Mouse (Mus musculus): ENCODE data around the gene Muc4. TPM values are rescaled to one million over a fixed set of nuclear protein-coding genes. Genes with fewer than 3 reads are reported as not detected.

The Muc4 gene
- total and polyA plus RNA-seq, 2 experiments from 2014 or later, result not detected

- 90% methylated on average over 5 of the region's 5 CpGs for WGBS
Observed at GRCm38 (mm10) chr16:32818441-32818840, 82.8 kb downstream of the Muc4 start.

GRCm38 (mm10) chr16:32821772-32822449 lies 86.2 kb downstream of the Muc4 start:
- Histone ChIP-seq H3K4me3 (ENCODE audit: low read depth, low read length) (no peak overlapping the region), H3K9ac (replicated peaks; ENCODE audit: low read length, poor library complexity, severe bottlenecking) (no peak overlapping the region), H3K4me2 (ENCODE audit: low read depth, low read length, poor library complexity, severe bottlenecking) (no peak overlapping the region), H3K36me3 (ENCODE audit: insufficient read depth, low read length) (peaks cover 51% of the 10 kb centered on the region), H3K27me3 (ENCODE audit: insufficient read depth, low read length) (no peaks in the 10 kb centered on the region), H3K27ac (ENCODE audit: low read depth, low read length) (no peak overlapping the region), H3K4me1 (ENCODE audit: insufficient read depth, low read length) (no peaks in the 10 kb centered on the region), H3K9me3 (ENCODE audit: low read length) (no peaks in the 10 kb centered on the region)
- WGBS, result 84% methylated on average over 10 of the region's 10 CpGs
- DNase-seq (ENCODE audit: low spot score) (no peak), ATAC-seq (ENCODE audit: low FRiP score) (no peak)
- TF ChIP-seq CTCF (IDR thresholded peaks at IDR 0.05), result no peak

More at GRCm38 (mm10) chr16:32818441-32818840, 82.8 kb downstream of the Muc4 start:
- ATAC-seq (ENCODE audit: low FRiP score), result no peak
- H3K4me3 ChIP-seq (ENCODE audit: low read depth, low read length), result no peak overlapping the region
- H3K4me1 ChIP-seq (ENCODE audit: insufficient read depth, low read length), result no peaks in the 10 kb centered on the region; the same call in 1 of the 2 replicates
- TF ChIP-seq CTCF (IDR thresholded peaks at IDR 0.05), result no peak
- H3K9ac ChIP-seq (replicated peaks; ENCODE audit: low read length, poor library complexity, severe bottlenecking), result no peak overlapping the region
- no peak overlapping the region for H3K27ac ChIP-seq (ENCODE audit: low read depth, low read length)
- no peak overlapping the region for H3K4me2 ChIP-seq (ENCODE audit: low read depth, low read length, poor library complexity, severe bottlenecking)
- DNase-seq (ENCODE audit: low spot score), result no peak
- H3K27me3 ChIP-seq (ENCODE audit: insufficient read depth, low read length), result no peaks in the 10 kb centered on the region
- no peaks in the 10 kb centered on the region for H3K9me3 ChIP-seq (ENCODE audit: low read length)
- peaks cover 17% of the 10 kb centered on the region for H3K36me3 ChIP-seq (ENCODE audit: insufficient read depth, low read length)

- H3K4me1 ChIP-seq (ENCODE audit: insufficient read depth, low read length), result no peaks in the 10 kb centered on the region
- no peak overlapping the region for H3K27ac ChIP-seq (ENCODE audit: low read depth, low read length)
- no peak overlapping the region for H3K4me2 ChIP-seq (ENCODE audit: low read depth, low read length, poor library complexity, severe bottlenecking)
- no peaks in the 10 kb centered on the region for H3K9me3 ChIP-seq (ENCODE audit: low read length)
- 88% methylated on average over 6 of the region's 6 CpGs for WGBS
- no peak for ATAC-seq (ENCODE audit: low FRiP score)
- no peak for DNase-seq (ENCODE audit: low spot score)
- TF ChIP-seq CTCF (IDR thresholded peaks at IDR 0.05), result no peak
- no peaks in the 10 kb centered on the region for H3K27me3 ChIP-seq (ENCODE audit: insufficient read depth, low read length)
- peaks cover 55% of the 10 kb centered on the region for H3K36me3 ChIP-seq (ENCODE audit: insufficient read depth, low read length)
- H3K4me3 ChIP-seq (ENCODE audit: low read depth, low read length), result no peak overlapping the region
- H3K9ac ChIP-seq (replicated peaks; ENCODE audit: low read length, poor library complexity, severe bottlenecking), result no peak overlapping the region
Observed at GRCm38 (mm10) chr16:32822450-32822827, 86.8 kb downstream of the Muc4 start.

- WGBS, result 81% methylated on average over 5 of the region's 5 CpGs
- Histone ChIP-seq H3K9me3 (ENCODE audit: low read length) (no peaks in the 10 kb centered on the region), H3K4me1 (ENCODE audit: insufficient read depth, low read length) (no peaks in the 10 kb centered on the region), H3K9ac (replicated peaks; ENCODE audit: low read length, poor library complexity, severe bottlenecking) (no peak overlapping the region), H3K27ac (ENCODE audit: low read depth, low read length) (no peak overlapping the region), H3K27me3 (ENCODE audit: insufficient read depth, low read length) (no peaks in the 10 kb centered on the region), H3K36me3 (ENCODE audit: insufficient read depth, low read length) (peaks cover 59% of the 10 kb centered on the region), H3K4me2 (ENCODE audit: low read depth, low read length, poor library complexity, severe bottlenecking) (no peak overlapping the region), H3K4me3 (ENCODE audit: low read depth, low read length) (no peak overlapping the region)
- no peak for ATAC-seq (ENCODE audit: low FRiP score)
- TF ChIP-seq CTCF (IDR thresholded peaks at IDR 0.05), result no peak
- DNase-seq (ENCODE audit: low spot score), result no peak
Observed at GRCm38 (mm10) chr16:32822881-32823280, 87.2 kb downstream of the Muc4 start.

GRCm38 (mm10) chr16:32823487-32823886 lies 87.8 kb downstream of the Muc4 start:
- no peak for TF ChIP-seq CTCF (IDR thresholded peaks at IDR 0.05)
- peaks cover 65% of the 10 kb centered on the region for H3K36me3 ChIP-seq (ENCODE audit: insufficient read depth, low read length)
- 91% methylated on average over 8 of the region's 8 CpGs for WGBS

GRCm38 (mm10) chr16:32824061-32824460 lies 88.4 kb downstream of the Muc4 start:
- WGBS, result 95% methylated on average over 13 of the region's 13 CpGs
- H3K4me1 ChIP-seq (ENCODE audit: insufficient read depth, low read length), result no peaks in the 10 kb centered on the region
- peaks cover 70% of the 10 kb centered on the region for H3K36me3 ChIP-seq (ENCODE audit: insufficient read depth, low read length)
- no peak overlapping the region for H3K9ac ChIP-seq (replicated peaks; ENCODE audit: low read length, poor library complexity, severe bottlenecking)
- ATAC-seq (ENCODE audit: low FRiP score) (no peak), DNase-seq (ENCODE audit: low spot score) (no peak)
- no peak overlapping the region for H3K27ac ChIP-seq (ENCODE audit: low read depth, low read length)
- no peaks in the 10 kb centered on the region for H3K27me3 ChIP-seq (ENCODE audit: insufficient read depth, low read length)
- H3K4me2 ChIP-seq (ENCODE audit: low read depth, low read length, poor library complexity, severe bottlenecking), result no peak overlapping the region
- no peak for TF ChIP-seq CTCF (IDR thresholded peaks at IDR 0.05)
- no peak overlapping the region for H3K4me3 ChIP-seq (ENCODE audit: low read depth, low read length)
- no peaks in the 10 kb centered on the region for H3K9me3 ChIP-seq (ENCODE audit: low read length)

More at GRCm38 (mm10) chr16:32823487-32823886, 87.8 kb downstream of the Muc4 start:
- DNase-seq (ENCODE audit: low spot score) (no peak), ATAC-seq (ENCODE audit: low FRiP score) (no peak)
- no peaks in the 10 kb centered on the region for H3K9me3 ChIP-seq (ENCODE audit: low read length)
- no peak overlapping the region for H3K27ac ChIP-seq (ENCODE audit: low read depth, low read length)
- H3K9ac ChIP-seq (replicated peaks; ENCODE audit: low read length, poor library complexity, severe bottlenecking), result no peak overlapping the region
- no peak overlapping the region for H3K4me2 ChIP-seq (ENCODE audit: low read depth, low read length, poor library complexity, severe bottlenecking)
- H3K27me3 ChIP-seq (ENCODE audit: insufficient read depth, low read length), result no peaks in the 10 kb centered on the region
- no peaks in the 10 kb centered on the region for H3K4me1 ChIP-seq (ENCODE audit: insufficient read depth, low read length)
- H3K4me3 ChIP-seq (ENCODE audit: low read depth, low read length), result no peak overlapping the region
